Mouse (Mus musculus): ENCODE results near the gene Cotl1.

The Cotl1 gene

GRCm38 (mm10) chr8:119812650-119813431, 27.5 kb downstream of the Cotl1 start:
- DNase-seq, result no peak

GRCm38 (mm10) chr8:119811925-119812324, 28.4 kb downstream of the Cotl1 start:
- DNase-seq, result no peak

- DNase-seq, result no peak
Observed at GRCm38 (mm10) chr8:119810953-119811499, 29.3 kb downstream of the Cotl1 start.

- DNase-seq, result no peak
Observed at GRCm38 (mm10) chr8:119810127-119810868, 30.0 kb downstream of the Cotl1 start.

GRCm38 (mm10) chr8:119809620-119810019, 30.7 kb downstream of the Cotl1 start:
- no peak for DNase-seq

- DNase-seq, result no peak
Observed at GRCm38 (mm10) chr8:119807687-119808086, 32.7 kb downstream of the Cotl1 start.

- DNase-seq, result peak; percentile 65
Observed at GRCm38 (mm10) chr8:119806422-119807263, 33.7 kb downstream of the Cotl1 start.

GRCm38 (mm10) chr8:119805275-119805674, 35.1 kb downstream of the Cotl1 start:
- DNase-seq, result no peak

GRCm38 (mm10) chr8:119802592-119802991, 37.8 kb downstream of the Cotl1 start:
- no peak for DNase-seq

GRCm38 (mm10) chr8:119801168-119801567, 39.2 kb downstream of the Cotl1 start:
- DNase-seq, result no peak

- DNase-seq, result no peak
Observed at GRCm38 (mm10) chr8:119798965-119799264, 41.4 kb downstream of the Cotl1 start.

GRCm38 (mm10) chr8:119798170-119798964, 42.0 kb downstream of the Cotl1 start:
- DNase-seq, result no peak

- no peak for DNase-seq
Observed at GRCm38 (mm10) chr8:119795651-119796050, 44.7 kb downstream of the Cotl1 start.

- DNase-seq, result no peak
Observed at GRCm38 (mm10) chr8:119794689-119795088, 45.7 kb downstream of the Cotl1 start.

- no peak for DNase-seq
Observed at GRCm38 (mm10) chr8:119791804-119792704, 48.3 kb downstream of the Cotl1 start.

GRCm38 (mm10) chr8:119789581-119789980, 50.8 kb downstream of the Cotl1 start:
- no peak for DNase-seq

GRCm38 (mm10) chr8:119788607-119789381, 51.5 kb downstream of the Cotl1 start:
- peak; percentile 44 for DNase-seq

- DNase-seq, result no peak
Observed at GRCm38 (mm10) chr8:119787341-119787740, 53.0 kb downstream of the Cotl1 start.

GRCm38 (mm10) chr8:119786871-119787270, 53.5 kb downstream of the Cotl1 start:
- no peak for DNase-seq

GRCm38 (mm10) chr8:119785764-119786405, 54.5 kb downstream of the Cotl1 start:
- no peak for DNase-seq
